Mouse (Mus musculus): Measurements from ENCODE around the gene Pdlim5. TPM values are rescaled to one million over a fixed set of nuclear protein-coding genes. Genes with fewer than 3 reads are reported as not detected.

The Pdlim5 gene
- polyA plus RNA-seq, 1 experiment from 2014 or later: 10.0 TPM

DNA sequence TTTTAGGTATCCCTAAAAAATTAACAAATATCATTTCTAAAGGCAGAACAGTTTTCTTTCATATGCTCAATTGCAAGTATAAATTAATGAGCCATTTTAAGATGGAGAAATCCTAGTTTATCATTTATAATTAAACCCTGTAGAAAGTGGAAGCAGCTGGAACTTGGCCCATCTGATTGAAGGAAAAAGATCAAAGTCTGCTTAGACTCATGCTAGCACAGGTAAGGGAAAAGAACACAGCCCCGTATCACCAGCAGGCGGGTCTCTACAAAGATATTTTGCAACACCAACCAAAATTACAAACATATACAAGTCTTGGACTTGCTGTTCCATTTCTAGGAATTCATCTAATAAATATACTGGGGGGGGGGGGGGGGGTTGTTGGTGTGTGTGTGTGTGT is 9.8 kb downstream of the Pdlim5 start:
- no peak for ATAC-seq
- Histone ChIP-seq H3K36me3 (ENCODE audit: control insufficient read depth, insufficient read depth) (no peaks in the 10 kb centered on the region), H3K27ac (ENCODE audit: low read length) (no peak overlapping the region), H3K27me3 (replicated peaks; ENCODE audit: control insufficient read depth, insufficient read depth, low read length) (no peaks in the 10 kb centered on the region), H3K9me3 (ENCODE audit: control insufficient read depth, low read length) (no peaks in the 10 kb centered on the region), H3K4me3 (replicated peaks; ENCODE audit: low read length) (no peak overlapping the region), H3K4me1 (replicated peaks; ENCODE audit: control insufficient read depth, insufficient read depth, low read length) (no peaks in the 10 kb centered on the region), H3K9ac (replicated peaks; ENCODE audit: low read depth, low read length) (no peak overlapping the region), H3K4me2 (ENCODE audit: low read length) (no peak overlapping the region)
- 85% methylated on average over 2 of the region's 2 CpGs for WGBS

GRCm38 (mm10) chr3:142376638-142377037 is 18.9 kb downstream of the Pdlim5 start:
- Histone ChIP-seq H3K4me1 (replicated peaks; ENCODE audit: control insufficient read depth, insufficient read depth, low read length) (no peaks in the 10 kb centered on the region), H3K36me3 (ENCODE audit: control insufficient read depth, insufficient read depth) (no peaks in the 10 kb centered on the region), H3K27me3 (replicated peaks; ENCODE audit: control insufficient read depth, insufficient read depth, low read length) (no peaks in the 10 kb centered on the region), H3K9ac (replicated peaks; ENCODE audit: low read depth, low read length) (no peak overlapping the region), H3K27ac (ENCODE audit: low read length) (no peak overlapping the region), H3K4me3 (replicated peaks; ENCODE audit: low read length) (no peak overlapping the region), H3K4me2 (ENCODE audit: low read length) (no peak overlapping the region), H3K9me3 (ENCODE audit: control insufficient read depth, low read length) (no peaks in the 10 kb centered on the region)
- no peak for ATAC-seq
- WGBS: 85% methylated on average over 1 of the region's 1 CpGs

DNA sequence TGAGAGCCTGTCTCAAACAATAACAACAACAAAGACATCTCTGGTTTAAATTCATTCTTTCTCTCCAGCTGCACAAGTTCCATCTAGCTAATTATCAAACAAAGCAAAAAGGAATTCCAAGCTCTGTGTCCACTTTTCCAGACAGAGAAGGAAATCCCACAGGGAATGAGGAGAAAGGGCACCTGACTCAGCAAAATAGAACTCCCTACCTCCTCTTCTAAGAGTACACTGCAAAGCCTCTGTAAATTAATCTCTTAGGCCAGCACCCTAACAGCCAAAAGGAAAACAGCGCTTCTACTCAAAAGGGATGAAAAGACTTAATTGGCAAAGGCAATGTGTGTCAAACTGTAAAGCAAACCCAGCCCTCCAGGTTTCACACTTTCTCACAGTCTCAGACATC is 20.4 kb downstream of the Pdlim5 start:
- WGBS: 5% methylated on average over 1 of the region's 1 CpGs
- no peaks in the 10 kb centered on the region for H3K9me3 ChIP-seq (ENCODE audit: control insufficient read depth, low read length)

DNA sequence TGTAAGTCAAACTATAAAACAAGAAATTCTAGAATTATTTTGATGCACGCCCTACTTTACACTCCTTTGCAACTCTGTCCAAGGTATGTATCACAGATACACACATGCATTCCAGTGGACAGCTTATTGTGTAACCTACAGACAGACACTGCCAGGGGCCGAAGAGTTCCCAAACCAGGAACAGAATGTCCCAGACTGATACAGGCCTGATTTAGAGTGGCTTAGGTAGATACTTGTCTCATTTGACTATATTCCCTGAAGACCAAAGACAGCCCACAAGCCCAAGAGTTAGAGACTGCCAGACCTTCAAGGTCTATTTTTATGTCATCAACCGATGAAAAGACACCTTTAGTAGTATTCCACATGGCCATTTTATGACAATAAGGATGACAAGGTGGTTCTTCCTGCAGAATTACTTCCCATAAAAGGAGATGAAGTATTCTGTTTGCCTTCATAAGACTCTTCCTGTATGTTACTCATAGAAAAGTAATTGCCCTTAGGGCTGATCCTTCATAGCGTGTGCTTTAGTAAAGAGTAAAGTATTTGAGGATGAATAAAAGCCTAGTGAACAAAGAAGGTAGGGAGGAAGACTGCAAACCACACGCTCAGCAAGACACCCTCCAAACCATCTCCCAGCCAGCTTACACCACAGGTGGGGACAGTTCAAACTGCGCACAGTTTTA is 22.9 kb downstream of the Pdlim5 start:
- Histone ChIP-seq H3K27ac (ENCODE audit: low read length) (no peak overlapping the region), H3K4me2 (ENCODE audit: low read length) (no peak overlapping the region), H3K9me3 (ENCODE audit: control insufficient read depth, low read length) (no peaks in the 10 kb centered on the region), H3K9ac (replicated peaks; ENCODE audit: low read depth, low read length) (no peak overlapping the region), H3K36me3 (ENCODE audit: control insufficient read depth, insufficient read depth) (no peaks in the 10 kb centered on the region), H3K4me1 (replicated peaks; ENCODE audit: control insufficient read depth, insufficient read depth, low read length) (no peaks in the 10 kb centered on the region), H3K4me3 (replicated peaks; ENCODE audit: low read length) (no peak overlapping the region), H3K27me3 (replicated peaks; ENCODE audit: control insufficient read depth, insufficient read depth, low read length) (no peaks in the 10 kb centered on the region)
- 90% methylated on average over 6 of the region's 6 CpGs for WGBS
- ATAC-seq: no peak

More for the DNA sequence above, 20.4 kb downstream of the Pdlim5 start:
- H3K27me3 ChIP-seq (replicated peaks; ENCODE audit: control insufficient read depth, insufficient read depth, low read length): no peaks in the 10 kb centered on the region
- no peak for ATAC-seq
- H3K4me3 ChIP-seq (replicated peaks; ENCODE audit: low read length): no peak overlapping the region
- no peak overlapping the region for H3K4me2 ChIP-seq (ENCODE audit: low read length)
- H3K36me3 ChIP-seq (ENCODE audit: control insufficient read depth, insufficient read depth): no peaks in the 10 kb centered on the region
- no peaks in the 10 kb centered on the region for H3K4me1 ChIP-seq (replicated peaks; ENCODE audit: control insufficient read depth, insufficient read depth, low read length)
- no peak overlapping the region for H3K27ac ChIP-seq (ENCODE audit: low read length)
- H3K9ac ChIP-seq (replicated peaks; ENCODE audit: low read depth, low read length): no peak overlapping the region

DNA sequence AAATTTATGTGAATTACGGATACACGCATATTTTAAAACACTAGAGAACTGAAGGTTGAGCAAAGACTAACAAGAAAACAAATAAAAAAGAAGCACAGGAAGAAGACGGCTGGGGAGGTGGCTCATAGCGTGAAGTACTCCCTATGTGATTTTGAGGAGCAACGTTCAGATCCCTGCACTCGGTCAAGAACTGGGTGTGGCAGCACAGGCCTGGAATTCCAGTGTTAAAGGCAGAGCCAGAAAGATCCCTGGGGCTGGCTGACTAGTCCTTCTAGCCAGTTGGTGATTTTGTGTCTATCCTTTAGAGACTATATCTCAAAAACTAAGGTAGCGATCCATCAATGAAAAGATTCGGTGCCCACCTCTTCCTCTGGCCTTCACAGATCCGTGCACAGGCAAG is 27.1 kb downstream of the Pdlim5 start:
- no peak overlapping the region for H3K4me3 ChIP-seq (replicated peaks; ENCODE audit: low read length)
- H3K27me3 ChIP-seq (replicated peaks; ENCODE audit: control insufficient read depth, insufficient read depth, low read length): no peaks in the 10 kb centered on the region
- H3K36me3 ChIP-seq (ENCODE audit: control insufficient read depth, insufficient read depth): no peaks in the 10 kb centered on the region
- H3K9me3 ChIP-seq (ENCODE audit: control insufficient read depth, low read length): no peaks in the 10 kb centered on the region
- ATAC-seq: no peak
- no peaks in the 10 kb centered on the region for H3K4me1 ChIP-seq (replicated peaks; ENCODE audit: control insufficient read depth, insufficient read depth, low read length)
- WGBS: 89% methylated on average over 9 of the region's 9 CpGs
- H3K4me2 ChIP-seq (ENCODE audit: low read length): no peak overlapping the region
- H3K9ac ChIP-seq (replicated peaks; ENCODE audit: low read depth, low read length): no peak overlapping the region
- H3K27ac ChIP-seq (ENCODE audit: low read length): no peak overlapping the region

GRCm38 (mm10) chr3:142362092-142362491 is 33.4 kb downstream of the Pdlim5 start:
- no peak overlapping the region for H3K27ac ChIP-seq (ENCODE audit: low read length)
- 59% methylated on average over 6 of the region's 6 CpGs for WGBS

DNA sequence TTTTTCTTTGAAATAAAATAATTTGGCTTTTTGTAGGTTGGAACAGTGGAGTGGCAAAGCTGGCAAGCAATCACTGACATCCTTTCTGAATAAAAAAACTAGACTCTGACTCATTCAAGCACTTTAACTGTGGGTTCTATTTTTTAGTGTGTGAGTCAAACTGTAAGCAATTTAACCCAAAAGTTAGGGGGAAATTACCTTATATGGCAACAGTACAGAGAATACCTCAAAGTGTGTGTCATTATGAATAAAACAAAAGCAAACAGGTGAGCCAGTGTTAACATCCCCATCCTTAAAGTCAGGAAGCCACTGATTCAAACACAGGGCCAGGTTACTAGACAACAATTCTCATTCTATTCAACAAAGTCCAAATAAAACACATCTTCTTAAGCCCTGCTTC is 36.5 kb downstream of the Pdlim5 start:
- no peak overlapping the region for H3K9ac ChIP-seq (replicated peaks; ENCODE audit: low read depth, low read length)
- no peak overlapping the region for H3K27ac ChIP-seq (ENCODE audit: low read length)
- H3K9me3 ChIP-seq (ENCODE audit: control insufficient read depth, low read length): no peaks in the 10 kb centered on the region
- no peaks in the 10 kb centered on the region for H3K36me3 ChIP-seq (ENCODE audit: control insufficient read depth, insufficient read depth)
- H3K4me1 ChIP-seq (replicated peaks; ENCODE audit: control insufficient read depth, insufficient read depth, low read length): no peaks in the 10 kb centered on the region
- H3K4me3 ChIP-seq (replicated peaks; ENCODE audit: low read length): no peak overlapping the region
- H3K27me3 ChIP-seq (replicated peaks; ENCODE audit: control insufficient read depth, insufficient read depth, low read length): no peaks in the 10 kb centered on the region
- no peak for ATAC-seq
- H3K4me2 ChIP-seq (ENCODE audit: low read length): no peak overlapping the region

More at GRCm38 (mm10) chr3:142362092-142362491, 33.4 kb downstream of the Pdlim5 start:
- no peak for ATAC-seq
- no peak overlapping the region for H3K9ac ChIP-seq (replicated peaks; ENCODE audit: low read depth, low read length)
- H3K36me3 ChIP-seq (ENCODE audit: control insufficient read depth, insufficient read depth): no peaks in the 10 kb centered on the region
- H3K4me3 ChIP-seq (replicated peaks; ENCODE audit: low read length): no peak overlapping the region
- no peaks in the 10 kb centered on the region for H3K9me3 ChIP-seq (ENCODE audit: control insufficient read depth, low read length)
- no peaks in the 10 kb centered on the region for H3K4me1 ChIP-seq (replicated peaks; ENCODE audit: control insufficient read depth, insufficient read depth, low read length)
- no peak overlapping the region for H3K4me2 ChIP-seq (ENCODE audit: low read length)
- no peaks in the 10 kb centered on the region for H3K27me3 ChIP-seq (replicated peaks; ENCODE audit: control insufficient read depth, insufficient read depth, low read length)

DNA sequence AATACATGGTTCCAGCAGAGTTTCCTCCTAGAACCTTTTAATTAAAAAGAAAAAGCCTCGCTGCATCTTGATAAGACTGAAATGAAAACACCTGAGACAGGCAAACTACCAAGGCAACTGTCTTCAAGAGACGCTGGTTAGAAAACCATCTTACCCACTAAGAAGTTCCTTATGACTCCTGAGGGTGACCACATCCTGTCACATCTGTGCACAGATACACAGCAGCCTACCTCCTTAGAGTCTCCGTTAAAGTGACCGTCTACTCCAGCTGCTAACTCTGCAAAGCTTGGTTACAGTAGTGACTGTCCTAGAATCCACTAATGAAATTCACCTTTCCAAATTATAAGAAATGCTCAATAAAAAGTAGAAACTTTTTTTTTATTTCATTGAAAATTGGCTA is 38.8 kb downstream of the Pdlim5 start:
- 88% methylated on average over 4 of the region's 4 CpGs for WGBS
- H3K27ac ChIP-seq (ENCODE audit: low read length): no peak overlapping the region
- H3K36me3 ChIP-seq (ENCODE audit: control insufficient read depth, insufficient read depth): no peaks in the 10 kb centered on the region
- no peak overlapping the region for H3K4me3 ChIP-seq (replicated peaks; ENCODE audit: low read length)
- ATAC-seq: no peak
- H3K9me3 ChIP-seq (ENCODE audit: control insufficient read depth, low read length): no peaks in the 10 kb centered on the region
- H3K4me2 ChIP-seq (ENCODE audit: low read length): no peak overlapping the region
- H3K4me1 ChIP-seq (replicated peaks; ENCODE audit: control insufficient read depth, insufficient read depth, low read length): no peaks in the 10 kb centered on the region
- no peaks in the 10 kb centered on the region for H3K27me3 ChIP-seq (replicated peaks; ENCODE audit: control insufficient read depth, insufficient read depth, low read length)
- no peak overlapping the region for H3K9ac ChIP-seq (replicated peaks; ENCODE audit: low read depth, low read length)

GRCm38 (mm10) chr3:142353218-142353617 is 42.3 kb downstream of the Pdlim5 start:
- Histone ChIP-seq H3K4me3 (replicated peaks; ENCODE audit: low read length) (no peak overlapping the region), H3K4me1 (replicated peaks; ENCODE audit: control insufficient read depth, insufficient read depth, low read length) (no peaks in the 10 kb centered on the region), H3K27ac (ENCODE audit: low read length) (no peak overlapping the region), H3K9ac (replicated peaks; ENCODE audit: low read depth, low read length) (no peak overlapping the region), H3K9me3 (ENCODE audit: control insufficient read depth, low read length) (peaks cover 3% of the 10 kb centered on the region; the same call in 1 of the 2 replicates), H3K27me3 (replicated peaks; ENCODE audit: control insufficient read depth, insufficient read depth, low read length) (no peaks in the 10 kb centered on the region), H3K36me3 (ENCODE audit: control insufficient read depth, insufficient read depth) (no peaks in the 10 kb centered on the region), H3K4me2 (ENCODE audit: low read length) (no peak overlapping the region)
- no peak for ATAC-seq
- WGBS: 90% methylated on average over 1 of the region's 1 CpGs

- no peaks in the 10 kb centered on the region for H3K4me1 ChIP-seq (replicated peaks; ENCODE audit: control insufficient read depth, insufficient read depth, low read length)
- no peak overlapping the region for H3K4me2 ChIP-seq (ENCODE audit: low read length)
- H3K4me3 ChIP-seq (replicated peaks; ENCODE audit: low read length): no peak overlapping the region
- WGBS: 90% methylated on average over 3 of the region's 3 CpGs
- no peak overlapping the region for H3K27ac ChIP-seq (ENCODE audit: low read length)
- H3K9ac ChIP-seq (replicated peaks; ENCODE audit: low read depth, low read length): no peak overlapping the region
- H3K9me3 ChIP-seq (ENCODE audit: control insufficient read depth, low read length): peaks cover 3% of the 10 kb centered on the region; the same call in 1 of the 2 replicates
- no peaks in the 10 kb centered on the region for H3K27me3 ChIP-seq (replicated peaks; ENCODE audit: control insufficient read depth, insufficient read depth, low read length)
- no peaks in the 10 kb centered on the region for H3K36me3 ChIP-seq (ENCODE audit: control insufficient read depth, insufficient read depth)
- no peak for ATAC-seq
These were observed 45.0 kb downstream of the Pdlim5 start for GRCm38 (mm10) chr3:142350513-142350912.
